8 mouse cellular contexts compared by ENCODE assay signal in the genomic region with DNA sequence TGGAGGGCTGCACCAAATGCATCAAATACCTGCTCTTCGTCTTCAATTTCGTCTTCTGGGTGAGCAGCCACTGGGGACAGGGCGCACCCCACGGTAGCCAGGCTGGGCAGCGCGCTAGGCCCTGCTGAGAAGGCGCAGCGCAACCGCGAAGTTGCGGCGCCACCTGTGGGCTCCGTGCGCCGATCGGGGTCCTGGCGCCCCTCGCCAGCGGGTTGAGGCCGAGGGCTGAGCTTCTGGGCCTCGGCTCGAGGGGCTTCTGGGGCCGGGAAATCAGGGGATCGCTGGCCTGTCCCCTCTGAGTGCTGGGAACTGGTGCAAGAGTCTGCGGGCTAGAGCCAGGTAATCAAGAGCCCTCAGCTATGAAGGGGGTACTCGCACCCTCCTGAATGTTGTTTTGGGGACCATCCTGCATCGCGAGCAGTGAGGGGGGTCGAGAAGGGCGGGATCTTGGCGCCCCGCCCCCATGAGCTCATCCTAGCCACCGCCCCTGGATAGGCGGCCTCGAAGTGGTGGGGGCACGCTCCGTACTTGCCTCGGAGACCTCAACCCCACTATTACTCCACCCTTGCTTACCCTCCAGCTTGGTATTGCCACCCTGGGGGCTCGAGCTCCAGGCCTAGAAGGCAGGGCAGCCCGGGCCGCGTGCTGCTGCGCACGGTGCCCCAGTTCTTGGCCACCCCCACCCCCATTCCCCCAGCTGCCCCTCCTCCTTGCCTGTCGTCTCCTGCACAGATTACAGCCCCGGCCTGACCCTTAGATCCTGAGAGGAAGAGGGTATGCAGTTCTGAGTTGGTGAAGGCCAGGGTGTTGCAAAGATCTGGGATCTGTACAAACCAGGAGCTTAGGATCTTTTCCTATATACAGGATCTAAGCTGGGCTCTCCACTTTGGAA. TPM values are rescaled to one million over a fixed set of nuclear protein-coding genes. Genes with fewer than 3 reads are reported as not detected.
DNase-seq lines count a peak whose midpoint lies in the region; ATAC-seq and TF ChIP-seq lines count a peak whose summit lies in the region.

No protein-coding gene starts in this region.

- no peaks in the 10 kb centered on the region for H3K27me3 ChIP-seq in C2C12 (ENCODE audit: control insufficient read depth, insufficient read depth, insufficient read length)
- no peaks in the 10 kb centered on the region for H3K27me3 ChIP-seq in heart, embryonic 14.5 days (ENCODE audit: control insufficient read depth, insufficient read depth, low read length)
- H3K27me3 ChIP-seq in liver, postnatal 0 days (ENCODE audit: insufficient read depth, low read length): no peaks in the 10 kb centered on the region
- H3K27me3 ChIP-seq in neural tube, embryonic 13.5 days: no peaks in the 10 kb centered on the region
- no peaks in the 10 kb centered on the region for H3K27me3 ChIP-seq in thymus, adult 2 months (ENCODE audit: control insufficient read depth, insufficient read depth, low read length)

- ATAC-seq in heart, embryonic 14.5 days (ENCODE audit: insufficient number of reproducible peaks, insufficient read depth, low FRiP score, low read depth): peak; percentile 19
- ATAC-seq in liver, postnatal 0 days: peak; percentile 69
- ATAC-seq in neural tube, embryonic 13.5 days (ENCODE audit: low read depth): peak; percentile 79

- H3K4me2 ChIP-seq in heart, embryonic 14.5 days (ENCODE audit: low read length): peak overlapping the region; percentile 92
- peak overlapping the region; percentile 91 for H3K4me2 ChIP-seq in liver, postnatal 0 days (ENCODE audit: low read depth, low read length)
- peak overlapping the region; percentile 86 for H3K4me2 ChIP-seq in neural tube, embryonic 13.5 days

- H3K79me3 ChIP-seq in C2C12 (ENCODE audit: low read depth): peaks cover 49% of the 10 kb centered on the region

- H3ac ChIP-seq in C2C12 (ENCODE audit: control insufficient read depth, insufficient read length, low read depth): peak overlapping the region; percentile 68

- peak; percentile 12 for TF ChIP-seq CTCF in C2C12 (IDR thresholded peaks at IDR 0.05; ENCODE audit: control insufficient read depth, insufficient read depth, insufficient read length)
- TF ChIP-seq CTCF in embryonic fibroblast, embryonic 13.5 days (IDR thresholded peaks at IDR 0.05; ENCODE audit: borderline replicate concordance, insufficient read depth, low read length): peak; percentile 12; the same call in 1 of the 2 replicates
- peak; percentile 41 for TF ChIP-seq CTCF in liver, postnatal 0 days (IDR thresholded peaks at IDR 0.05; ENCODE audit: low read depth)
- TF ChIP-seq CTCF in thymus, adult 2 months (IDR thresholded peaks at IDR 0.05; ENCODE audit: borderline replicate concordance, control insufficient read depth, extremely low read depth, insufficient read depth, low read length, poor library complexity): 0 out of 2 replicates have a peak, but pooled peaks have one; percentile 31

- peak overlapping the region; percentile 77 for H3K27ac ChIP-seq in embryonic fibroblast, embryonic 13.5 days (ENCODE audit: insufficient read depth, low read length)
- H3K27ac ChIP-seq in heart, embryonic 14.5 days (replicated peaks in 1 of 2; ENCODE audit: control insufficient read depth in 1 of 2, insufficient read depth in 1 of 2, low read depth in 2 of 2, low read length in 2 of 2): peak overlapping the region; percentile 87 to 99
- H3K27ac ChIP-seq in liver, postnatal 0 days (ENCODE audit: low read depth): peak overlapping the region; percentile 96
- H3K27ac ChIP-seq in neural tube, embryonic 13.5 days (replicated peaks): peak overlapping the region; percentile 89
- peak overlapping the region; percentile 12; the same call in 1 of the 2 replicates for H3K27ac ChIP-seq in thymus, adult 2 months (ENCODE audit: control insufficient read depth, insufficient read depth, low read length)

- H3K9ac ChIP-seq in heart, embryonic 14.5 days (ENCODE audit: low read length): peak overlapping the region; percentile 100
- H3K9ac ChIP-seq in liver, postnatal 0 days (replicated peaks): peak overlapping the region; percentile 92
- peak overlapping the region; percentile 97 for H3K9ac ChIP-seq in neural tube, embryonic 13.5 days

- peak; percentile 84 for DNase-seq in adrenal gland, postnatal 14 days
- peak; percentile 88 for DNase-seq in kidney, postnatal 10 days
- DNase-seq in liver, postnatal 0 days: peak; percentile 66
- DNase-seq in thymus, adult 2 months: peak; percentile 77

- H3K4me3 ChIP-seq in C2C12 (ENCODE audit: insufficient read depth, poor library complexity, severe bottlenecking): peak overlapping the region; percentile 69
- peak overlapping the region; percentile 91 for H3K4me3 ChIP-seq in embryonic fibroblast, embryonic 13.5 days (ENCODE audit: insufficient read depth, low read length)
- H3K4me3 ChIP-seq in heart, embryonic 14.5 days (ENCODE audit: control insufficient read depth in 1 of 2, insufficient read depth in 1 of 2, low read depth in 1 of 2, low read length in 2 of 2): peak overlapping the region; percentile 67 to 100
- H3K4me3 ChIP-seq in liver, postnatal 0 days (ENCODE audit: low read depth, low read length): peak overlapping the region; percentile 87
- peak overlapping the region; percentile 96 for H3K4me3 ChIP-seq in neural tube, embryonic 13.5 days
- peak overlapping the region; percentile 79 for H3K4me3 ChIP-seq in thymus, adult 2 months (ENCODE audit: control insufficient read depth, insufficient read depth, low read length)

- TF ChIP-seq POLR2A in embryonic fibroblast, embryonic 13.5 days (IDR thresholded peaks at IDR 0.05; ENCODE audit: low read depth, low read length): peak; percentile 74
- no peak for TF ChIP-seq POLR2A in thymus, adult 2 months (IDR thresholded peaks at IDR 0.05; ENCODE audit: control insufficient read depth, extremely low read depth, insufficient read depth, low read length, poor library complexity)

- WGBS in heart, embryonic 14.5 days: under 1% methylated on average over 45 of the region's 46 CpGs
- WGBS in liver, postnatal 0 days (ENCODE audit: insufficient replicate concordance): 0% methylated on average over 37 of the region's 46 CpGs
- under 1% methylated on average over 37 of the region's 46 CpGs for whole genome bisulfite sequencing in neural tube, embryonic 13.5 days
- under 1% methylated on average over 46 of the region's 46 CpGs for WGBS in thymus, adult 2 months

- H3K4me1 ChIP-seq in embryonic fibroblast, embryonic 13.5 days (ENCODE audit: control insufficient read depth, insufficient read depth, low read length): peaks cover 7% of the 10 kb centered on the region
- peaks cover 55 to 65% of the 10 kb centered on the region in 2 experiments for H3K4me1 ChIP-seq in heart, embryonic 14.5 days (ENCODE audit: control insufficient read depth in 2 of 2, insufficient read depth in 2 of 2, low read length in 2 of 2)
- peaks cover 80% of the 10 kb centered on the region for H3K4me1 ChIP-seq in liver, postnatal 0 days (ENCODE audit: insufficient read depth)
- H3K4me1 ChIP-seq in neural tube, embryonic 13.5 days (replicated peaks): peaks cover 62% of the 10 kb centered on the region
- peaks cover 29% of the 10 kb centered on the region for H3K4me1 ChIP-seq in thymus, adult 2 months (replicated peaks; ENCODE audit: control insufficient read depth, insufficient read depth, low read length)

- no peak for TF ChIP-seq EP300 in liver, postnatal 0 days (IDR thresholded peaks at IDR 0.05; ENCODE audit: low read depth)

- no peaks in the 10 kb centered on the region for H3K9me3 ChIP-seq in heart, embryonic 14.5 days (ENCODE audit: control insufficient read depth, low read length)
- no peaks in the 10 kb centered on the region for H3K9me3 ChIP-seq in liver, postnatal 0 days (ENCODE audit: low read length)
- H3K9me3 ChIP-seq in neural tube, embryonic 13.5 days: no peaks in the 10 kb centered on the region

- peaks cover 23% of the 10 kb centered on the region for H3K36me3 ChIP-seq in C2C12 (ENCODE audit: control insufficient read depth, insufficient read depth)
- H3K36me3 ChIP-seq in heart, embryonic 14.5 days (ENCODE audit: control insufficient read depth, insufficient read depth, low read length): peaks cover 30% of the 10 kb centered on the region
- H3K36me3 ChIP-seq in liver, postnatal 0 days (replicated peaks; ENCODE audit: insufficient read depth, low read length): no peaks in the 10 kb centered on the region; the same call in 1 of the 2 replicates
- H3K36me3 ChIP-seq in neural tube, embryonic 13.5 days: no peaks in the 10 kb centered on the region
- H3K36me3 ChIP-seq in thymus, adult 2 months (ENCODE audit: control insufficient read depth, insufficient read depth, low read length): no peaks in the 10 kb centered on the region

- peaks cover 55% of the 10 kb centered on the region for H3K79me2 ChIP-seq in C2C12 (ENCODE audit: control insufficient read depth, insufficient read depth)

RNA-seq across cellular contexts. Expression of a gene that starts 0.7 kb away (rescaled TPM):
- polyA plus RNA-seq in C2C12 (2012; fragmentation: generic; extraction: Trizol): 380 TPM
- total RNA-seq in adrenal gland, postnatal 14 days (2021): 536 and 561 TPM in 2 replicates
- 684 and 894 TPM in 2 replicates for polyA plus RNA-seq in embryonic fibroblast, embryonic 13.5 days (2011; ENCODE audit: insufficient read length, low read depth, missing spikeins)
- 885 and 947 TPM in 2 replicates for polyA plus RNA-seq in heart, embryonic 14.5 days (2014; fragmentation: Nextera tagmentation; extraction: Ambion mirVana)
- polyA plus RNA-seq in liver, postnatal 0 days (2015; fragmentation: Nextera tagmentation; extraction: Ambion mirVana): 213 and 231 TPM in 2 replicates
- 365 and 369 TPM in 2 replicates for polyA plus RNA-seq in neural tube, embryonic 13.5 days (2015; fragmentation: Nextera tagmentation; extraction: Ambion mirVana)
- 249 and 255 TPM in 2 replicates for polyA plus RNA-seq in thymus, adult 2 months (2012; rRNA removed)

RNA-seq across cellular contexts. Expression of a gene that starts 15.8 kb away (rescaled TPM):
- 86.7 TPM for polyA plus RNA-seq in C2C12 (2012; fragmentation: generic; extraction: Trizol)
- total RNA-seq in adrenal gland, postnatal 14 days (2021): 32.2 and 33.3 TPM in 2 replicates
- 35.9 and 38.8 TPM in 2 replicates for polyA plus RNA-seq in embryonic fibroblast, embryonic 13.5 days (2011; ENCODE audit: insufficient read length, low read depth, missing spikeins)
- polyA plus RNA-seq in heart, embryonic 14.5 days (2014; fragmentation: Nextera tagmentation; extraction: Ambion mirVana): 31.3 and 41.1 TPM in 2 replicates
- 24.1 and 25.2 TPM in 2 replicates for polyA plus RNA-seq in liver, postnatal 0 days (2015; fragmentation: Nextera tagmentation; extraction: Ambion mirVana)
- polyA plus RNA-seq in neural tube, embryonic 13.5 days (2015; fragmentation: Nextera tagmentation; extraction: Ambion mirVana): 82.4 and 88.4 TPM in 2 replicates
- 155 and 157 TPM in 2 replicates for polyA plus RNA-seq in thymus, adult 2 months (2012; rRNA removed)

RNA-seq across cellular contexts. Expression of a gene that starts 41.2 kb away (rescaled TPM):
- 2.7 TPM for polyA plus RNA-seq in C2C12 (2012; fragmentation: generic; extraction: Trizol)
- 0.59 and 0.68 TPM in 2 replicates for total RNA-seq in adrenal gland, postnatal 14 days (2021)
- polyA plus RNA-seq in embryonic fibroblast, embryonic 13.5 days (2011; ENCODE audit: insufficient read length, low read depth, missing spikeins): 0.47 TPM in 1 of 2 replicates, not detected in the other
- polyA plus RNA-seq in heart, embryonic 14.5 days (2014; fragmentation: Nextera tagmentation; extraction: Ambion mirVana): 3.9 and 4.4 TPM in 2 replicates
- polyA plus RNA-seq in liver, postnatal 0 days (2015; fragmentation: Nextera tagmentation; extraction: Ambion mirVana): 0.13 and 0.42 TPM in 2 replicates
- polyA plus RNA-seq in neural tube, embryonic 13.5 days (2015; fragmentation: Nextera tagmentation; extraction: Ambion mirVana): 2.0 and 3.1 TPM in 2 replicates
- polyA plus RNA-seq in thymus, adult 2 months (2012; rRNA removed): 2.9 and 4.5 TPM in 2 replicates

RNA-seq across cellular contexts. Expression of a gene that starts 48.4 kb away (rescaled TPM):
- polyA plus RNA-seq in C2C12 (2012; fragmentation: generic; extraction: Trizol): 1.9 TPM
- total RNA-seq in adrenal gland, postnatal 14 days (2021): 2.0 and 8.6 TPM in 2 replicates
- polyA plus RNA-seq in embryonic fibroblast, embryonic 13.5 days (2011; ENCODE audit: insufficient read length, low read depth, missing spikeins): not detected in 2 replicates
- 2.3 and 2.7 TPM in 2 replicates for polyA plus RNA-seq in heart, embryonic 14.5 days (2014; fragmentation: Nextera tagmentation; extraction: Ambion mirVana)
- polyA plus RNA-seq in liver, postnatal 0 days (2015; fragmentation: Nextera tagmentation; extraction: Ambion mirVana): 31.0 and 37.5 TPM in 2 replicates
- 0.36 and 0.85 TPM in 2 replicates for polyA plus RNA-seq in neural tube, embryonic 13.5 days (2015; fragmentation: Nextera tagmentation; extraction: Ambion mirVana)
- polyA plus RNA-seq in thymus, adult 2 months (2012; rRNA removed): 78.8 and 92.3 TPM in 2 replicates

RNA-seq across cellular contexts. Expression of a gene that starts 52.9 kb away (rescaled TPM):
- not detected for polyA plus RNA-seq in C2C12 (2012; fragmentation: generic; extraction: Trizol)
- total RNA-seq in adrenal gland, postnatal 14 days (2021): 4.4 and 6.1 TPM in 2 replicates
- not detected in 2 replicates for polyA plus RNA-seq in embryonic fibroblast, embryonic 13.5 days (2011; ENCODE audit: insufficient read length, low read depth, missing spikeins)
- 28.1 and 31.1 TPM in 2 replicates for polyA plus RNA-seq in heart, embryonic 14.5 days (2014; fragmentation: Nextera tagmentation; extraction: Ambion mirVana)
- 0.37 and 0.63 TPM in 2 replicates for polyA plus RNA-seq in liver, postnatal 0 days (2015; fragmentation: Nextera tagmentation; extraction: Ambion mirVana)
- 1.3 and 2.0 TPM in 2 replicates for polyA plus RNA-seq in neural tube, embryonic 13.5 days (2015; fragmentation: Nextera tagmentation; extraction: Ambion mirVana)
- polyA plus RNA-seq in thymus, adult 2 months (2012; rRNA removed): 2.3 and 4.6 TPM in 2 replicates

Comparison
In these comparisons a context has a peak if more than half of its experiments do, and no peak if none do; other contexts are left out.
1. Peak in every context shown above with its lines: DNase-seq, ATAC-seq, H3K4me3 ChIP-seq and H3K27ac ChIP-seq.
2. H3K27ac ChIP-seq: peak in every context shown above with its lines; median percentile 96 in liver, postnatal 0 days; 93 in heart, embryonic 14.5 days; 89 in neural tube, embryonic 13.5 days; 77 in embryonic fibroblast, embryonic 13.5 days; 12 in thymus, adult 2 months.
3. ATAC-seq: peak in every context shown above with its lines; median percentile 79 in neural tube, embryonic 13.5 days; 69 in liver, postnatal 0 days; 19 in heart, embryonic 14.5 days.